8 mouse cellular contexts compared by ENCODE assay signal in genomic region chr2:152724332-152724723, GRCm38 (mm10). TPM values are rescaled to one million over a fixed set of nuclear protein-coding genes. Genes with fewer than 3 reads are reported as not detected.
DNase-seq lines count a peak whose midpoint lies in the region; ATAC-seq and TF ChIP-seq lines count a peak whose summit lies in the region.

No protein-coding gene starts in this region.

- no peaks in the 10 kb centered on the region for H3K36me3 ChIP-seq in heart, adult 2 months (ENCODE audit: control insufficient read depth, insufficient read depth, low read length)
- no peaks in the 10 kb centered on the region for H3K36me3 ChIP-seq in ES-Bruce4 (ENCODE audit: control insufficient read depth, insufficient read depth, low read length, poor library complexity, severe bottlenecking)
- no peaks in the 10 kb centered on the region for H3K36me3 ChIP-seq in heart, postnatal 0 days (replicated peaks; ENCODE audit: control insufficient read depth, insufficient read depth, low read length)
- no peaks in the 10 kb centered on the region for H3K36me3 ChIP-seq in liver, embryonic 14.5 days (replicated peaks; ENCODE audit: control insufficient read depth, insufficient read depth, low read depth)

- WGBS in heart, adult 2 months = 56% methylated on average over 3 of the region's 3 CpGs
- WGBS in heart, postnatal 0 days = 67% methylated on average over 3 of the region's 3 CpGs
- 49% methylated on average over 3 of the region's 3 CpGs for WGBS in liver, embryonic 14.5 days (ENCODE audit: insufficient replicate concordance)

- TF ChIP-seq POLR2A in heart, adult 2 months (IDR thresholded peaks at IDR 0.05; ENCODE audit: insufficient read depth, low read depth, low read length) = no peak
- no peak for TF ChIP-seq POLR2A in ES-Bruce4 (IDR thresholded peaks at IDR 0.05; ENCODE audit: insufficient read depth, low read length)

- ATAC-seq in heart, postnatal 0 days (ENCODE audit: insufficient read depth, low read depth) = no peak
- ATAC-seq in liver, embryonic 14.5 days (ENCODE audit: insufficient read depth) = no peak

- no peak for TF ChIP-seq CTCF in heart, adult 2 months (IDR thresholded peaks at IDR 0.05)
- no peak for TF ChIP-seq CTCF in ES-Bruce4 (IDR thresholded peaks at IDR 0.05; ENCODE audit: low read depth, low read length)
- TF ChIP-seq CTCF in heart, postnatal 0 days (IDR thresholded peaks at IDR 0.05; ENCODE audit: low read depth) = no peak
- TF ChIP-seq CTCF in liver, embryonic 14.5 days (IDR thresholded peaks at IDR 0.05; ENCODE audit: low read depth) = no peak

- H3K9me3 ChIP-seq in ES-Bruce4 (replicated peaks; ENCODE audit: control insufficient read depth, insufficient read depth, low read length, poor library complexity, severe bottlenecking) = no peaks in the 10 kb centered on the region
- no peaks in the 10 kb centered on the region for H3K9me3 ChIP-seq in heart, postnatal 0 days (replicated peaks; ENCODE audit: control insufficient read depth, low read length)
- H3K9me3 ChIP-seq in liver, embryonic 14.5 days (ENCODE audit: control insufficient read depth, low read length) = no peaks in the 10 kb centered on the region

- peaks cover 16% of the 10 kb centered on the region for H3K4me1 ChIP-seq in heart, adult 2 months (ENCODE audit: control insufficient read depth, insufficient read depth, low read length)
- H3K4me1 ChIP-seq in ES-Bruce4 (ENCODE audit: control insufficient read depth, insufficient read depth, low read length) = peaks cover 13% of the 10 kb centered on the region
- H3K4me1 ChIP-seq in heart, postnatal 0 days (ENCODE audit: control insufficient read depth, insufficient read depth) = peaks cover 12% of the 10 kb centered on the region; the same call in 1 of the 2 replicates
- peaks cover 0 to 18% of the 10 kb centered on the region in 2 experiments; a peak in 2 of 4 replicates for H3K4me1 ChIP-seq in liver, embryonic 14.5 days (replicated peaks; ENCODE audit: control insufficient read depth in 2 of 2, insufficient read depth in 2 of 2, low read length in 1 of 2)

- intact Hi-C loops in heart, adult 2 months (cut with DNase I) = loop anchor here (1.0 kb wide), 2 partner anchors 12 to 17 kb away; partner anchors contain the start of gene Id1
- intact Hi-C loops in heart, postnatal 14 days (cut with DNase I) = no loop called here
- intact Hi-C loops in gastrocnemius, postnatal 36 days (cut with DNase I) = no loop called here

- peak overlapping the region; percentile 51 for H3K4me2 ChIP-seq in heart, postnatal 0 days (ENCODE audit: low read depth, low read length)
- peak overlapping the region; percentile 40; the same call in 1 of the 2 replicates for H3K4me2 ChIP-seq in liver, embryonic 14.5 days (ENCODE audit: low read depth)

- peak overlapping the region; percentile 93 for H3K27ac ChIP-seq in heart, adult 2 months
- H3K27ac ChIP-seq in ES-Bruce4 (ENCODE audit: insufficient read depth, low read length) = no peak overlapping the region
- peak overlapping the region; percentile 67 for H3K27ac ChIP-seq in heart, postnatal 0 days (ENCODE audit: low read depth)
- no peak overlapping the region for H3K27ac ChIP-seq in liver, embryonic 14.5 days

- H3K4me3 ChIP-seq in heart, adult 2 months = peak overlapping the region; percentile 33
- peak overlapping the region; percentile 51 for H3K4me3 ChIP-seq in ES-Bruce4 (ENCODE audit: low read depth, low read length)
- H3K4me3 ChIP-seq in heart, postnatal 0 days (ENCODE audit: low read depth, low read length) = peak overlapping the region; percentile 28
- no peak overlapping the region for H3K4me3 ChIP-seq in liver, embryonic 14.5 days (ENCODE audit: insufficient read depth in 1 of 2, low read depth in 2 of 2, low read length in 2 of 2)

- H3K9ac ChIP-seq in heart, adult 2 months (ENCODE audit: low read depth, low read length) = peak overlapping the region; percentile 71
- H3K9ac ChIP-seq in ES-Bruce4 (ENCODE audit: low read depth, poor library complexity, severe bottlenecking) = peak overlapping the region; percentile 37; the same call in 1 of the 2 replicates
- peak overlapping the region; percentile 52; the same call in 1 of the 2 replicates for H3K9ac ChIP-seq in heart, postnatal 0 days (replicated peaks; ENCODE audit: low read depth, low read length)
- H3K9ac ChIP-seq in liver, embryonic 14.5 days (replicated peaks) = no peak overlapping the region

- TF ChIP-seq EP300 in heart, adult 2 months (IDR thresholded peaks at IDR 0.05; ENCODE audit: insufficient read depth, low read depth, low read length) = no peak
- no peak for TF ChIP-seq EP300 in ES-Bruce4 (IDR thresholded peaks at IDR 0.05; ENCODE audit: insufficient read depth, low read depth, low read length)
- TF ChIP-seq EP300 in heart, postnatal 0 days (IDR thresholded peaks at IDR 0.05; ENCODE audit: low read depth) = no peak
- no peak for TF ChIP-seq EP300 in liver, embryonic 14.5 days (IDR thresholded peaks at IDR 0.05; ENCODE audit: low read depth)

- no peak for DNase-seq in heart, adult 2 months
- no peak for DNase-seq in heart, postnatal 14 days
- DNase-seq in heart, postnatal 0 days (ENCODE audit: low spot score) = no peak
- DNase-seq in liver, embryonic 14.5 days (ENCODE audit: low read depth in 3 of 3, low spot score in 3 of 3) = no peak
- no peak for DNase-seq in cerebellum, adult 8-10 months
- DNase-seq in frontal cortex, postnatal 10 days (ENCODE audit: low spot score in 2 of 2) = no peak
- no peak for DNase-seq in gastrocnemius, postnatal 36 days

- no peaks in the 10 kb centered on the region for H3K27me3 ChIP-seq in heart, adult 2 months (ENCODE audit: control insufficient read depth, insufficient read depth, low read length)
- H3K27me3 ChIP-seq in ES-Bruce4 (ENCODE audit: control insufficient read depth, insufficient read depth, low read length, poor library complexity, severe bottlenecking) = no peaks in the 10 kb centered on the region
- no peaks in the 10 kb centered on the region for H3K27me3 ChIP-seq in heart, postnatal 0 days (ENCODE audit: control insufficient read depth, insufficient read depth, low read length)
- peaks cover 27% of the 10 kb centered on the region for H3K27me3 ChIP-seq in liver, embryonic 14.5 days (ENCODE audit: control insufficient read depth, insufficient read depth, low read length)

- no peaks in the 10 kb centered on the region for H3K79me2 ChIP-seq in heart, adult 2 months (replicated peaks; ENCODE audit: control insufficient read depth, insufficient read depth, low read length)

RNA-seq across cellular contexts. Expression of gene Id1, which starts 11.7 kb away (rescaled TPM):
- 10 to 100 TPM; 56.5 to 59.8 TPM for total RNA-seq in heart, adult 2 months (2021)
- 74.7 and 113 TPM in 2 replicates for polyA plus RNA-seq in heart, adult 2 months (2012; rRNA removed)
- 10 to 100 TPM; 82.1 to 85.3 TPM for total RNA-seq in heart, postnatal 14 days (2021)
- polyA plus RNA-seq in ES-Bruce4 (2011; ENCODE audit: insufficient read depth, insufficient read length, low read depth, missing spikeins) = 19.0 and 20.5 TPM in 2 replicates
- total RNA-seq in heart, postnatal 0 days (2014; rRNA removed; ENCODE audit: low replicate concordance) = 146 and 188 TPM in 2 replicates
- 46.7 and 59.3 TPM in 2 replicates for polyA plus RNA-seq in heart, postnatal 0 days (2015; fragmentation: Nextera tagmentation; extraction: Ambion mirVana)
- polyA plus RNA-seq in liver, embryonic 14.5 days (2012; rRNA removed) = 45.6 and 50.6 TPM in 2 replicates
- 20.7 and 22.6 TPM in 2 replicates for polyA plus RNA-seq in liver, embryonic 14.5 days (2014; fragmentation: Nextera tagmentation; extraction: Ambion mirVana)
- 10 to 100 TPM; 11.5 to 17.7 TPM for total RNA-seq in gastrocnemius, postnatal 36 days (2021)

RNA-seq across cellular contexts. Expression of gene Cox4i2, which starts 29.6 kb away (rescaled TPM):
- total RNA-seq in heart, adult 2 months (2021) = 10 to 100 TPM; 12.1 to 18.0 TPM
- polyA plus RNA-seq in heart, adult 2 months (2012; rRNA removed) = 12.0 and 13.2 TPM in 2 replicates
- 10 to 100 TPM; 17.8 to 19.1 TPM for total RNA-seq in heart, postnatal 14 days (2021)
- 0.94 and 1.1 TPM in 2 replicates for polyA plus RNA-seq in ES-Bruce4 (2011; ENCODE audit: insufficient read depth, insufficient read length, low read depth, missing spikeins)
- total RNA-seq in heart, postnatal 0 days (2014; rRNA removed; ENCODE audit: low replicate concordance) = 13.4 and 29.9 TPM in 2 replicates
- 17.0 and 21.4 TPM in 2 replicates for polyA plus RNA-seq in heart, postnatal 0 days (2015; fragmentation: Nextera tagmentation; extraction: Ambion mirVana)
- polyA plus RNA-seq in liver, embryonic 14.5 days (2012; rRNA removed) = 0.51 and 0.92 TPM in 2 replicates
- polyA plus RNA-seq in liver, embryonic 14.5 days (2014; fragmentation: Nextera tagmentation; extraction: Ambion mirVana) = 0.47 and 0.51 TPM in 2 replicates
- total RNA-seq in gastrocnemius, postnatal 36 days (2021) = 1 to 10 TPM; 2.9 TPM

RNA-seq across cellular contexts. Expression of gene Mcts2, which starts 37.5 kb away (rescaled TPM):
- total RNA-seq in heart, adult 2 months (2021) = 10 to 100 TPM; 14.8 to 18.2 TPM
- polyA plus RNA-seq in heart, adult 2 months (2012; rRNA removed) = 8.6 and 12.1 TPM in 2 replicates
- 10 to 100 TPM; 17.4 to 18.7 TPM for total RNA-seq in heart, postnatal 14 days (2021)
- 31.2 and 31.5 TPM in 2 replicates for polyA plus RNA-seq in ES-Bruce4 (2011; ENCODE audit: insufficient read depth, insufficient read length, low read depth, missing spikeins)
- 6.5 and 11.7 TPM in 2 replicates for total RNA-seq in heart, postnatal 0 days (2014; rRNA removed; ENCODE audit: low replicate concordance)
- polyA plus RNA-seq in heart, postnatal 0 days (2015; fragmentation: Nextera tagmentation; extraction: Ambion mirVana) = 30.9 and 31.6 TPM in 2 replicates
- polyA plus RNA-seq in liver, embryonic 14.5 days (2012; rRNA removed) = 4.3 and 10.3 TPM in 2 replicates
- polyA plus RNA-seq in liver, embryonic 14.5 days (2014; fragmentation: Nextera tagmentation; extraction: Ambion mirVana) = 14.7 and 15.2 TPM in 2 replicates
- total RNA-seq in gastrocnemius, postnatal 36 days (2021) = 10 to 100 TPM in 1 of 2 experiments, 1 to 10 TPM in 1; 9.6 to 12.1 TPM

RNA-seq across cellular contexts. Expression of gene H13, which starts 55.1 kb away (rescaled TPM):
- 10 to 100 TPM; 33.9 to 37.6 TPM for total RNA-seq in heart, adult 2 months (2021)
- polyA plus RNA-seq in heart, adult 2 months (2012; rRNA removed) = 42.9 and 43.5 TPM in 2 replicates
- total RNA-seq in heart, postnatal 14 days (2021) = 10 to 100 TPM; 38.7 to 42.4 TPM
- polyA plus RNA-seq in ES-Bruce4 (2011; ENCODE audit: insufficient read depth, insufficient read length, low read depth, missing spikeins) = 48.1 and 52.4 TPM in 2 replicates
- 68.6 and 72.9 TPM in 2 replicates for total RNA-seq in heart, postnatal 0 days (2014; rRNA removed; ENCODE audit: low replicate concordance)
- 53.4 and 55.0 TPM in 2 replicates for polyA plus RNA-seq in heart, postnatal 0 days (2015; fragmentation: Nextera tagmentation; extraction: Ambion mirVana)
- 24.1 and 27.4 TPM in 2 replicates for polyA plus RNA-seq in liver, embryonic 14.5 days (2012; rRNA removed)
- polyA plus RNA-seq in liver, embryonic 14.5 days (2014; fragmentation: Nextera tagmentation; extraction: Ambion mirVana) = 38.1 and 39.4 TPM in 2 replicates
- total RNA-seq in gastrocnemius, postnatal 36 days (2021) = 10 to 100 TPM; 30.1 to 35.1 TPM

Comparison
In these comparisons a context has a peak if more than half of its experiments do, and no peak if none do; other contexts are left out.
1. H3K27ac ChIP-seq: peak in heart, adult 2 months (single experiment) and heart, postnatal 0 days (single experiment); none in ES-Bruce4 (single experiment) and liver, embryonic 14.5 days (single experiment).
2. H3K4me3 ChIP-seq: peak in heart, adult 2 months (single experiment), ES-Bruce4 (single experiment) and heart, postnatal 0 days (single experiment); none in liver, embryonic 14.5 days (0 of 2).